Mouse (Mus musculus) left cerebral cortex, postnatal 10 days (tissue): ENCODE results near the gene Grip2. TPM values are rescaled to one million over a fixed set of nuclear protein-coding genes. Genes with fewer than 3 reads are reported as not detected.
A peak's percentile ranks its signal among the peaks of the same experiment; 100 is the strongest.

Experiments
- DNase-seq, 2 experiments: peaks; one replicate each; pipeline ENCODE4 v3.0.0; 2021 to 2022; ENCODE audit warnings: low spot score in 2 of 2, mixed read lengths in 1 of 2; ENCODE audit errors: extremely low spot score in 1 of 2
- intact Hi-C: fragments of 180-260 bp; cut with DNase I; formaldehyde crosslinking; loops from one replicate; pipeline ENCODE4 v1.15.1; 2025
- total RNA-seq, 2 experiments: library from RNA; stranded (reverse); gene quantifications; 2 replicates each; pipeline ENCODE4 v1.2.3; 2021

The Grip2 gene
- 10 to 100 TPM; 19.2 to 19.7 TPM for total RNA-seq

DNA sequence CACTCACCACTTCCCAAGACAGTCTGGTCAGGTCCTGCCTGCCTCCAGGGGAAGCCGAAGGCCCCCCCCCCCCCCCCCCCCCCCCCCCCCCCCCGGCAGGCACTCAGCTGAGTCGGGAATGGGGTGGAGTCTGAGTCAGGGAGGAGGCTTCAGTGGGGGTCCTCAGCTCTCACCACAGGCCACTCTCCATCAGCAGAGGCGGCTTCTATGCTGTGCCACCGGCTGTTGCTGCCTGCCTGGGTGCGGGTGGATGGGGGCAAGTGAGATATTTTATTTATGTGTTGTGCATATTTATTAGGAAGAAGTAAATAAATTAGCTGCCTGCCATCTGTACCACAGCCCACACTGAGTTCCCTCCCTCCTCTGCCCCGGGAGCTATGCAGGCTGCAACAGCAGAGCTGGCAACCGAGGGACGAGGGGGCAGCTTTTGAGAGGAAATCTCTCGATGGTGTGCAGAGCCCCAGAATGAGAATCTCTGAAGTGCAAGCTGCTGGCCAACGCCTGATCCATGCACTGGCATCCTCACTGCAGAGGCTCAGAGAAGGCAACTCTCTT, at the start of gene Grip2:
Gene Grip2, minus strand, starts transcription at position 235 of the 555 bp plus-strand sequence.
- DNase-seq, result no peak
- intact Hi-C loops, result no loop called here

DNA sequence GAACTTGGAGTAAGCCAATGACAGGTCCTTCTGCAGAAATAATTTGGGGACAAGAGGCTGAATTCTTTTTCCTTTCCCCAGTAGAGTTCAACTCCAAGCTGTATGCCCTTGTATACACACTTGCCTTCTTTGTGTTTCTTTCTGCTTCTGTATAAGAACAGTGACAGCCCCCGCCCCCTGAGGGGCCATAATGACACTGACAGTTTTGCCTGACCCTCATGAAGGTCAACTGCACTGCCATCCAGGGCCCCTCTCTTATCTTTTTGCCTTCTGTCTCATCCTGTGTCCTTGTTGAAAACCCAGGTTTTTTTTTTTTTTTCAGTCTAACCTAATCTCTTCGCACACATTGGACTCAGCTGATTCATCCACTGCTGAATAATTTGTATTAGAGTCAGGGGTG, 45.7 kb upstream of the Grip2 start:
- intact Hi-C loops, result no loop called here
- no peak for DNase-seq

DNA sequence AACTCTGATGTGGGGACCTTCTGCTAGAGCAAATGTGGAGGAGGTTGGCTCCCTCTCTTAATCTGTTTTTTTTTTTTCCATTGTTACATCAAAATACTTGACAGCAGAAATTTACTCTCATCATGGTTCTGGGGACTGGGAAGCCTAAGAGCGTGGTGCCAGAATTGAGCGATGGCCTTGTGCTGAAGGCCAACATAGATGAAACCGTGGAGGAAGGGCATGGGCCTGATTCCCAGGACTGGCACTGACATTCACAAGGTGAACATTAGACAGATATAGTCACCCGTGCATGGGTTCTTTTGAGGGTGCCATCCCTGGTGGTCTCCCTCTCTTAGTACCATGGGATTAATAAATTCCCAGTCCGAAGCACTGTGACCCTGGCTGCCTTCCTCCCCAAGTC, 41.0 kb upstream of the Grip2 start:
- DNase-seq, result no peak
- intact Hi-C loops, result loop anchor here (10.0 kb wide), 1 partner anchor 333 kb away; no protein-coding TSS in a partner anchor

DNA sequence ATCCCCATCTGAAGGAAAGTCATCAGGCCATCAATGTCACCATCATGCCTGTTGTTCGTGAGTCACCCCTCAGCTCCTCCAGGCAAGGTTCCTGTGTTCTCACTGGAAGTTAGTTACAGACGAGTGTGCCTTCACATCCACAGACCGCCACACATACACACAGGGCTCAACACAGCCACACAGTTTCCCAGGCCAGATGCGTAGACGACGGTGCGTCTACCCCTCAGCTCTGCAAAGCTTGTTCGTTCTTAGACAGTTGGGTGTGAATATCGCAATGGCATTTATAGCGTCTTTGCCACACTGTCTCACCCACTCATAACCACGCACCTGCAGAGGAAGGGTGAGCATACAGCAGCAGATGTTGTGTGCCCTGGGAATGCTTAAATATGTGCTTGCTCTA, 38.6 kb upstream of the Grip2 start:
- intact Hi-C loops, result loop anchor here (10.0 kb wide), 1 partner anchor 331 kb away; no protein-coding TSS in a partner anchor
- DNase-seq, result no peak

DNA sequence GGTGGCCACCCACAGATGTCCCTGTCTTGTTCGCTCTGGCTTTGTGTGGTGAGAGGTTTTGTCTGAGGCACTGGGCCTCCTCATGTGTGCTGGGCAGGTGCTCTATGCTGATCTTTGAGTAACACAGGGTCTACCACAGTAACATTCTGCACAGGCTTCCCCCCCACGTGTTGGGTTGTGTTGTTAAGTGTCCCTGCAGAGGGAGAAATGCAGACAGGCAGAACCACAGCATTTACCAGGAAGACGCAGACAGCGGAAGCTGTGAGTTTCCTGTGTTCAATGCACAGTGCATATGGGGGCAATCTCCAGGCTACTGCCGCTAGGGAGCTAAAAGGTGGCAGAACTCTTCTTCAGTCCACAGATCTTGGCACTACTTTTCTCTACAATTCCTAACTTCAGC, 37.5 kb upstream of the Grip2 start:
- intact Hi-C loops, result loop anchor here (10.0 kb wide), 1 partner anchor 330 kb away; no protein-coding TSS in a partner anchor

DNA sequence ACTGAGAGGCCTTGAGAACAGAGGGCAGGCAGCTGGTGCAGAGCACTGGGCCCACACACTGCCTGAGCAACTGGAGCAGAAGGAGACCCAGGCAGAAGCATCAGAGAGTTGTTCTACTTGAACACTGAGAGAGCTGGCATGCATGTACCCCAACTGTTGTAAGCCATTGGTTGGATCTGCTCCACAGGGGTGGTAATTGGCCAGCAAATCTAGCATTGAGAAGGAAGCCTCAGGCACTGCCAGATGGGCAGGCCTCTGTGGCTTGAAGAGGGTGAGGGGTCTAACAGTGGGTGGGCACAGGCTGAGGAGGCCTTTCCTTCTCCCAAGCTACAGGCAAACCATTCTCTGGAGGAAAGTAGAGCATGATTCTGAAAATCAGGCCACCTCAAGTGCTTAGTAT, 35.8 kb upstream of the Grip2 start:
- no peak for DNase-seq
- intact Hi-C loops, result loop anchor here (10.0 kb wide), 1 partner anchor 328 kb away; no protein-coding TSS in a partner anchor

More for the DNA sequence above, 37.5 kb upstream of the Grip2 start:
- no peak for DNase-seq

DNA sequence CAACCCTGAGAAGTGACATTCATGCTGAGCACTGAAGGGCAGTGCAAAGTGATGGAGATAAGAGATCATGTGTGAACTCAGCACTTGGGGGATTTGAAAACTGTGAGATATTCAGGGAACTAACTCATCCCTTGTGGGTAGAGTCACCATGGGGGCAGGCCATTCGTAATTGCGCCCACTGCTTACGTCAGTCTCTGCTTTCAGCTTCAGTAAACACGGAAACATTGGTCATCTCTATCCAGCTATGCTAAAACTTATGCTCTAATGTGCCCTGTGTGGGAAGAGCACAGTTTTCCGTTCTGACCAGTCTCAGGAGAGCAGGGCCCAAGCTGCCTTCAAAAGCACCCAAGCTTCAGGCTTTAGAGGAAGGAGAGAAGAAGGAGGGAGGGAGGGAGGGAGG, 31.3 kb upstream of the Grip2 start:
- DNase-seq, result no peak
- intact Hi-C loops, result no loop called here

DNA sequence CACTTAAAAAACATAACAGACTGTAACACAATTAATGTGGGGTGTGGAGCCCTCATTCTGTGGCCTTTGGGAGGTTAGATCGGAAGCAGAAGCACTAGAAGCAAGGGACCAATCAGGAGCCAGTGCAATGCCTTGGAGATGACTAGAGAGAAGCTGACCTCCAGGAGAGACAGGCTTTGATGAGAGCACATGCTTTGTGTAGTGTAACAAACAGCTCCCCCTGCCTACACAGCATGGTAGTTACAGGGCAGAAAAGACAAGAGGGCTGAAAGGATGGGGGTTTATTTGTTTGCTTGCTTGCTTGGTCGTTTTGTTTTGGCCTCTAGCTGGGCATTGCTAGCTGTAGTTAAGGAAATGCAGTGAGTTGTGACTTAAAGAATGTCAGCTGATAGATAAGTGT, 25.5 kb upstream of the Grip2 start:
- no peak for DNase-seq
- intact Hi-C loops, result loop anchor here (5.0 kb wide), 1 partner anchor 75 kb away; no protein-coding TSS in a partner anchor

DNA sequence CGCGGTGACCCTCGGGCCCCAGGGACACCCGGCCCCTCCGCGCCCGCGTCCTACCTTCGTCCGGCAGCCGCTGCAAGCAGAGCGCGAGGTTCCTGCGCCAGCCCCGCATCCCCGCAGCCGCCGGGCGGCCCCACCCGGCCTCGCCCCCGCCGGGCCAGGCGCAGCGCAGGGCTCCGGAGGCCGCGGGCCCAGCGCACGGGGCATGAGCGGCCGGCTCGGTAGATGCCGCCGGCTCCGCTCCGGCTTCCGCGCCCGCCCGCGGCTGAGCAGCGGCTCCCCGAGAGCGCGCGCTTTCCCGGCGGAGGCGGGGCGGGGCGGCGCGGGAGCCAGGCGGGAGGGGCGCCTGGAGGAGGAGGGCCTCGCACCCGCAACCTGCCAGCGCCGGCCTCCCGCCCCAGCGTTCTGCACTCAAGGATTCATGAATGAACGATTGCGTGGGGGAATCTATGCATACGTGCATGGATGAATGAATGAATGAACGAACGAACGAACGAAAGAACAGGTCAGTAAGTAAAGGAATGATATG, 16.6 kb upstream of the Grip2 start:
- intact Hi-C loops, result no loop called here
- DNase-seq, result peak in 1 of 2 experiments; percentile 59

DNA sequence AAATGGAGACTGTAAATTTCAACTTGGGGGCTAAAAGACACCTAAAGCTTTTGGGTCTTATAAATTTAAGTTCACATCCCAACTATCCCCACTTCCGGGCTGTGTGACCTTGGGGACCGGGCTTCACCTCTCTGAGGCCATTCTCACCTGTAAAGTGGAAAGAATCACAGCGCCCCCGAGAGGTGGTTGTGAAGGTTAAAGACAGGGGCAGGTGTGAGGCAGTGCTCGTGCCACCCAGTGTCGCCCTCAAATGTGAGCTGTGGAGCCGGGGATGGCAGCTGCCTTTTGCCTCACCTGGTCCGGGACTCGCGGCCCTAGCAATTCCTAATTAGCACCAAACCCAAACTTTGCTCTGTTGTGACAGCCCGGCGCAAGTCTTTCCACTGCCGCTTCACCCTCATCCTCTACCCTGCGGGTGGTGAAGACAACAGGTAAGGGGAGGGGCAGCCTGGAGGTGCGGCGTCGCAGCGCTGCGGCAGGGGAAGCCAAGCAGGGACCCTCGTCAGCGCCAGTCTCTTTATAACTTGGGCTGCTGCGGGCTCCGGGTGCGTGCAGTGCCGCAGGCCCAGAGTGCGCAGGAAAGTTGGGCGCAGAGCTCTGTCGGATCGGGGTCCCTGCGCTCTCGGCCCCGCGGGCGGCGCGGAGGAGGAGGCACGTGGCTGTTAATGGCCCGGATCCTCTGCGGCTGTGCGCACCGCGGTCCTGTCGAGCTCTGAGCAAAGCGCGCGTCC, 16.0 kb upstream of the Grip2 start:
- peak in 1 of 2 experiments; percentile 33 for DNase-seq
- intact Hi-C loops, result no loop called here

DNA sequence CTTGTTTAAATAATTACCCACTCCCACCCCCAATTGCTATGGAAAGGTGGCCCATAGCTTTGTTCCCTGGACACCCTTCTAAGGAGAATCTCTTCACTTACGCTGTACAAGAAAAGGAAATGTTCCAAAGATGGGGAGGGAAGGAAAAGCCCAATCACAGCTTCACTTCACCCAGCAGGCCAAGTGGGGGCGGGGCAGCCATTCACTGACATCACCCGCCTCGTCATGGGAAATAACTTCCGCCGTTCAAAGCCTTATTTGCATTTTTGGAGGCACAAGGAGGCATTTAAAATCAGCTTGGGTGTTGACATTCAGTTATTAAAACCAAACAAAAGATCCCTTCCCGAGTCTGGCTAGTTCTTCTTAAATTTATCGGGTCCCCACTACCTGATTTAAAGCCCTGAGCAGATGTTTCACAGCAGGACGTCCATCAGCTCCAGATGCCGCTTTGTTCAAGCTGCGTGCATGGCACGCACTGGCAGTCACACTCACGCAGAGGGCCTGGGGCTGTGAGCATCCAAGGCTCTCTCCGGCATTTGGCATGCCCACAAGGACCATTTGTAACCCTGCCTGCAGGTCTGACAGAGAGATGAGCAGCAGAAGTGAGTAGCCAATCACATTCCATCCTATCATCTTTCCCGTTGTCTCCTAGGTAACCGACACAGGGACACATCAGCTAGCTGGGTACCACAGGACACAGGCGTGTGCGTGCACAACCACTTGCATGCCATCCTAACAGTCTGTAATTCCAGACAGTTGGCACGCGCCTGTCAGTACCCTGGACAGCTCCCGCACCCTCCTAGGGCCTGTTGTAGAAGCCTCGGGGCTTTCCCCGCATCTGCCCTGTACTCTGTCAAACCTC, 12.2 kb upstream of the Grip2 start:
- DNase-seq, result peak; percentile 72 to 85

DNA sequence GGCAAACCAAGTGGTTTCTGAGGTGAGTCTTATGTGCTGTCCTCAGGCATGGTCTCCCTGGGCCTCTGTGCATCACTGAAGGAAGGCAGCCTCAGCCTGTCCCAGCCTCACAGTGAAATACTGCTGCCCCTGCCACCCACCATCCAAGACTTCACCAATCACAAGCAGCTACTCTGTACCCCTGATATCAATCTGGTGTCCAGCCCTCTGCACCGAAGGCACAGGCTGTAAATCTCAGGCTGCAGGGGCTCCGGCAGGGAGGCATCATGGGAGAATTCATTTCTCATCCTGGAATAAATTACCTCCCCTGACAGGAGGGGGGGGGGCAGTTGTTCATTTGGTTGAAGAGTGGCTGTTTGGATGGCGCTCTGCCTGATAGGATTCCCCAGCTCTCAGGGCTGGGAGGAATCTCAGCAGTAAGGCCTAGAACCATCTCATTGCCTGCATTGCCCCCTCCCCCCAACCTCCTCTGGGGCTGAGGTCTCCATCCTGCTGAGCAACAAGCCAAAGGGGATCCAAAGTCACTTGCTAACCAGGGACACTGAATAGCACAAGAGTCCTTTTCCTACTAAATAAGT, 5.9 kb upstream of the Grip2 start:
- intact Hi-C loops, result no loop called here
- DNase-seq, result no peak

More for the DNA sequence above, 12.2 kb upstream of the Grip2 start:
- intact Hi-C loops, result no loop called here

DNA sequence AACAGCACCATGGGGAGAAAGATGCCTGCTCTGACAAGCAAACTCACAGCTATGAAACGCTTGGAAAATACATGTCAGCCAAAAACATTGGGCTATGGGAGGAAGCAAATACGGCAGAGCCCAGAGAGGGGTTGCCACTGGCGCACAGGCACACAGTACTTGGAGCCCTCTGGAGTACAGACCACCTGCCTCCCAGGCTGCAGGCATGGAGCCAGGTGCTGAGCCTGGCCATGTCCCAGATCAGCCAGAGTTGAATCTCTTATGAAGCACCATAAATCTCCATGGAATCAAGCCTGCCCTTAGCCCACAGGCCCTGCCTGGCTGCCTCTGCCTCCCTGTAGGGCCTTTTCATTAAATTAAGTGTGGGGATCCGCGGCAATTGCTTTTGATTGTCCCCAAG, 876 bp upstream of the Grip2 start:
- DNase-seq, result no peak
- intact Hi-C loops, result no loop called here

DNA sequence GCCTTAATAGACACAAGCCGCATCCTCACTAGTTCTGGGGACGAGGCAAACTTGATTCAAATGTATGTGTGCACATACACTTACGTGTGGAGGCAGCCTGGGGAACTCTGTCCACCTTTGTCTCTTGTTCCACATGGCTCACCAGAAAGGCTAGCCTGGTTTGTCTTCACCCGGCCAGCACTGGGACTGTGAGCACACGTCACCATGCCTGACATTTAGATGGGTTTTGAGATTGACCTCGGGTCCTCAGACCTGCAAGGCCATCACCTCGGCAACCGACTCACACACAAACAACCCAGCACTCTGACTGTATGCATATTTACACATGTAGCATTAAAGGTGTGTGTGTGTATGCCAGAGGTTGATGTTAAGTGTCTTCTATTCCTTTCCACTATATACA, 8.8 kb downstream of the Grip2 start:
- no peak for DNase-seq
- intact Hi-C loops, result no loop called here

DNA sequence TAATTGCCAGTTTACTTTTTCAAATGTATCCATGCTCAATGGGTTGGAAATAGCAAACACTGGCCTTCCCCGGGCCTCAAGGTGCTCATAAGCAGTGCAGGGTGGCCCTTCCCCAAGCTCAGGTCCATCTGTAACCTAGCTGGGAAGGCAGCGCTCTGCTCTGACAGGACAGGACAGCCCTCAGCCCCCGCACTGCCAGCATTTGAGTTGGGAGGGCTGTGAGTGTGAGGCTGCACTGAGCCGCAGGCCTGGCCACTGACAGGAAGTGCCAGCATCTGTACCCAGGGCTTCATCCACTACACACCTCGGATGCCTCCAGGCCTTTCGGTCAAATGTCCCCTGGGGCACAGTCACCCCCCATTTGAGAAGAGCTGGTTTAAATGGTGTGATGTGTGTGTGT, 11.1 kb downstream of the Grip2 start:
- intact Hi-C loops, result no loop called here

DNA sequence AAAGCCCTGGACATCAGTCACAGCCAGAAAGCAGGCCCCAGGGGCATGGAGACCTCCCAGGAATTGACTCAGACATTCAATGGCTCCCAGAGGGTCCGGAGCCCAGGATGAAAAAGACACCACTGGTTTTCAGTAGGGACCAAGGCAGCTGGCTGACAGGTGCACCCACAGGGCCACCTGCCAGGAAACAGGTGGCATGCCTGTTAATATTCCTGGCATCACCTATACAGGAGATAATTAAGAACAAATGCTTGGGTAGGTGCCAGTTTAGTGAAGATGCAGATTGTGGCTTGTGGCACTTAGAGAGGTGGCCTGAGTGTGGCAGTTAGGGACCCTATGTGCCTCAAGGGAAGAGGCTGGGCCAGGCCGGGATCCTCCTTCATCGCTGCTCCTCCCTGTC, 13.4 kb downstream of the Grip2 start:
- intact Hi-C loops, result no loop called here

More for the DNA sequence above, 11.1 kb downstream of the Grip2 start:
- DNase-seq, result no peak

DNA sequence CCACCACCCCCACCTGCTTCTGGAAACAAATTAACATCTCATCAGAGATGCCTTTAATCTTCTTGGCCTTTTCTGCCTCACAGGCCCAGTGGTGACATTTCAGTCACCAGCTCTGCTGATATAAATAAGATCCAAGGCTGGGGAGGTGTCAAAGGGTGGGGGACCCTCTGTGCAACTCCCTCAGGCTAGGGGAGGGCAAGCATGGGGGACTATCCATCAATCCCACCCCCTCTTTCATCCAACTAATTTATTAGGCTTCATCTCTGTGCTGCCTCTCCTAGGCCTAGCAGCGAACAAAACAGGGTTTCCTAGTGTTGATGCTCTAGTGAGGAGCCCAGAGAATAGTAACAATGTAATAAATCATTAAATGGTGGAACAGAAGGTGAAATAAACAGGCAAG, 17.0 kb downstream of the Grip2 start:
- intact Hi-C loops, result no loop called here
- DNase-seq, result no peak

More for the DNA sequence above, 13.4 kb downstream of the Grip2 start:
- DNase-seq, result no peak

DNA sequence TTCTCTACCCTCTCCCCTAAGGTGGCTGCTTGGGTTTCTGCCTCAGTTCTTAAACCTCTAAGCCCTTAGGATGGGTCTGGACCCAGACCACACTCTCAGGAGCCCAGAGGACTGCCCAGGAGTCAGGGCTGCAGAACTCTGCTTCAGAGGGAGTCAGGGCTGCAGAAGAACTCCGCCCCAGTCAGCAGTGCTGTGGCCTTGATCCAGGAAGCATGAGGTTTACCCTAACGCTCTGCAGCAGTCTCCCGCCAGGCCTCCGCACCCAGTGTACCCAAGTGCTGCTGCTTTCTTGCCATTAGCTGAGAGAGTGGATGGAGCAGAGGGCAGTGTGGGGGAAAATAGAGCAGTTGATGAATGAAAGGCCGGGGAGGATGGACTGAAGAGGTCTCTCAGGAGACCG, 19.0 kb downstream of the Grip2 start:
- intact Hi-C loops, result no loop called here
- no peak for DNase-seq

DNA sequence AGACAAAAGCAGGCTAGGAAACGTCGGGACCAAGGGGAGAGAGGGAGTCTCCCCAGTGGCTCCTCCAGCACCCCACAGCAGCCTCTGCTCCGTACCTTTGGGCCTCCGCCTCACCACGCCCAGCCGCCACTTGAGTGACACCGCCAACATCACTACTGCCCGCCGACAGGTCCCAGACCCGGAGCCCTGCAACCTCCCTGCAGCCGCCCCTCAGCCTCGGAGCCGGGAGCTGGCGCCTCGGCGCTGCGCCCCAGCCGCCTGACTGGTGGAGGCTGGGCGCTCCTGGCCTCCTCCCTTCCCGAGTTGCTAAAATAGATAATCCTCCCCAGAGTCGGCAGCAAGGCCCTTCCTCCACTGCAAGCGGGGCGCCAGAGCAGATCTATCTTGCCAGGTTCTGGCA, 19.9 kb downstream of the Grip2 start:
- intact Hi-C loops, result no loop called here
- DNase-seq, result peak in 1 of 2 experiments; percentile 55
